Mouse (Mus musculus): ENCODE measurements around the gene Txndc2.
"Not testable (repeated sequence)": the region's sequence is repeated elsewhere in the genome, so short reads cannot be mapped to it uniquely, and the experiment has no call there.

DNA sequence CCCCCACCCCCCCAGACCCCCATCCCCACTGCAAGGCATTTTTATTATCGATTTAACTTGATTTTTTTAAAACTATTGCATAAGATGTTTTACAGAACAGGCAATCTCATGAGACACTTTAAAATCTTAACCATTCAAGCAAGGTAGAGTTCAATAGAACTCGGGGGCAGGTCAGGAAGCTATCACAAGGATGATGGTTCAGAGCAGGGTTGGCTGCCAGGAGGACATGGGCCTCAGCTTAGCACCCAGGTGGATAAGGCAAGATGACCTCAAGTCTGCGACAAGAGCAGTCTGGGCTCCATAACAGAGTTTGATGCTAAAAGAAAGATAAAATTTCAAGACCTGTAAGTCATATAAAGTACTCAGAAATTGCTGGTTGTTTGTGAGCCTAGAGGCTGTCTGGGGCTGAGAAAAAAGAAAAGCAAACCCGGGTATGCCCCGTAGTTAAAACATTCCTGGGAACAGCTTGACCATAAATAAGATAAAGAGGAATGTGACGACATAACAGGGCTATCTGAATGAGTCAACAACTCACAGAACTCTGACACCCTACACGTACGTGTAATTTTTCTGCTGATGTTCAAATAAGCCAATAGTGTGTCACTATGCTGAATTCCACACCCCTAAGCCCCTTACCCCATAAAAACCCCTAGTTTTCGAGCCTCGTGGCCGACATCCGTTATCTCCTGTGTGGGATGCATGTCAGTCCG, 13.0 kb downstream of the Txndc2 start:
- not testable (repeated sequence) for TF ChIP-seq POLR2A (IDR thresholded peaks at IDR 0.05; ENCODE audit: insufficient read depth, low read length); CTCF (IDR thresholded peaks at IDR 0.05; ENCODE audit: low read depth, low read length); EP300 (IDR thresholded peaks at IDR 0.05; ENCODE audit: insufficient read depth, low read depth, low read length)

Measured in ES-Bruce4 (cell line).